Mouse (Mus musculus) layer of hippocampus, adult 11-12 months (tissue): Measurements from ENCODE around the gene Nudt22.

ENCODE experiments used
- DNase-seq: peaks from one replicate; pipeline ENCODE4 v3.0.0; 2022; ENCODE audit warnings: low spot score

Nudt22 gene

DNA sequence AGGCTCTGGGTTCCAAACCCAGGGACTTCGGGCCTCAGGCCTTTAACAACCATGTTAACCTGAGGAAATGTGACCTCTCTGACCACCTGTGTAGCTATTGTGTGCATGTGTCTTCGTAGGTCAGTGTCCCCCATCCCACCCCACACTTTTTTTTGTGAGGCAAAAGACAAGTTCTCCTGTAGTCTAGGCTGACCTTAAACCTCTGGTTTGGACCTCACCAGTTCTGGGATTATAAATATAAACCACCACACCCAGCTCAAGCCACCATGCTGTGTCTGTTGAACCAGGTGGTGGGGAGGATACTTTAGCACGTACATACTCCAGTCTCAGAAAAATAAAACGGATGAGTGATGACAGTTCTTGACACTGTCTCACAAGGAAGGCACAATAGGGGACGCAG lies 46.0 kb downstream of the Nudt22 start:
- no peak for DNase-seq

DNA sequence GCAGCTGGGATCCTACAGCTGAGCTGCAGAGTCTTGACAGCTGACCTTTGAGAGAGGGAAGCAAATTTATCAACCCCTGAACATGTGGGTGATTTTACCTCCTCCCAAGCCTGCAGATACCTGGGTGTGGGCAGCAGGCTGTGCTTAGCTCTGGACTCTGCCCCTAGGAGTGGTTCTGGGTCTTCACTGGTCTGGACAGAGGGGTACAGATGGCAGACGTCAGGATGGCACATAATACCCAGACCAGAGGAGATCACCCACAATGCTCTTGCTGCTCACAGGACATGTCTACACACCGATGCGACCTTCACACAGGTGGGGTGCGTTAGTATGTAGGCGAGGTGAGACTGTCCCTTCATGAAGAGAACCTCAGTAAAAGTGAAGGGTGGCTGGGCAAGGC lies 46.4 kb downstream of the Nudt22 start:
- DNase-seq, result no peak

DNA sequence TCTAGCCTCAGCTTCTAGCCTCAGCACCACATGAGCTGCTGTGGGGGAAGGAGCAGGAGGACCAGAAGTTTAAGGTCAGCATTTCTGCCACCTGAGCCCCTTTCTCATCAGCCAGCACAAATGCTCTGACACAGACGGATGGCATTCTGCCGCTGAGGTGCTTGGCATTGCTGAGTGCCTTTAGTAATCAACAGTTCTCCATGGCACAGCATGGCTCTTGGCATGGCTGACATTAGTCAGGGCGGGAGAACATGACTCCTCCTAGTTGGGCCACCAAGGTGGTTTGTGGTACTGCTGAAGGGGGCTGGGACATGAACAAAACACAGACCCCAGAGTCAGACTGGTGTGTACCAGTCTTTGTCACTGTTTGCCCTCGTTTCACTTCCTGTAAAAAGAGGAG lies 47.7 kb downstream of the Nudt22 start:
- no peak for DNase-seq

DNA sequence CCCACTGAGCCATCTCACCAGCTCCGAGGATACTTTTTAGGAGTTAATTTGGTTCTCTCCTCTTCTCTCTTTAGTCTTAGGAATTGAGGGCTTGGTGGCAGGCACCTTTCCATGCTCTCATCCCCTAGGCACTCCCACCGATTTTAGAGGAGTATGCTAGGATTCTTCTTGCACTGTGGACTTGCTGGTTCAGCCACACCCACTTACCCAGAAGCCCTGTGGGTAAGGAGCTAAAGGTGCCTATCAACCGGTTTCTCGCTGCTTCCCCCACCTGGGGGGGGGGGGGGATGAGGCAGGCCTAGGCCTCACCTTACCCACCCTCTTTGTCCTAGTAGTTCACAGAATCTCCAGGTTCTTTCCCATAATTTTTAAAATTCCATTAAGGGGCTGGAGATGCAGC lies 48.2 kb downstream of the Nudt22 start:
- no peak for DNase-seq

DNA sequence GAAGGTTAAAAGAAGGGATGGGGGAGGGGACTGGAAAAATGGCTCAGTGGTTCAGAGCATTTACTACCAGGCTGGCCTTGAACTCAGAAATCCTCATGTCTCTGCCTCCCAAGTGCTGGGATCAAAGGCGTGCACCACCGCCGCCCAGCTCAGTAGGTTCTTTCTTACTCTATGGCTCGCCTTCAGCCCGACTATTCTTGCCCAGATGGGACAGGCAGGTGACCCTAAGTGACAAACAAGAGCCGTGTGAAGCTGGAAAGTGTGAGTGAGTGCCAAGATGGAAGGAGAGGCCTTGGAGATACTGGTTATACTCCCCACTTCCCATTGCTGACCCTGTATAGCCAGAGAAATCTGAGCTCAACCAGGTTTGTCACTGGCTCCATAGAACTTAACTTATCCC lies 52.2 kb downstream of the Nudt22 start:
- no peak for DNase-seq
